Mouse (Mus musculus): Measurements from ENCODE around the gene Sox5.

Gene Sox5

GRCm38 (mm10) chr6:144339006-144339405, 442.8 kb downstream of the Sox5 start:
- intact Hi-C loops (cut with DNase I) = no loop called here

GRCm38 (mm10) chr6:144338221-144338620, 443.6 kb downstream of the Sox5 start:
- intact Hi-C loops (cut with DNase I) = no loop called here

GRCm38 (mm10) chr6:144337436-144337969, 444.3 kb downstream of the Sox5 start:
- intact Hi-C loops (cut with DNase I) = no loop called here

GRCm38 (mm10) chr6:144336789-144337188, 445.0 kb downstream of the Sox5 start:
- intact Hi-C loops (cut with DNase I) = no loop called here

GRCm38 (mm10) chr6:144333146-144333545, 448.6 kb downstream of the Sox5 start:
- intact Hi-C loops (cut with DNase I) = no loop called here

GRCm38 (mm10) chr6:144332027-144332426, 449.8 kb downstream of the Sox5 start:
- intact Hi-C loops (cut with DNase I) = no loop called here

GRCm38 (mm10) chr6:144329311-144329930, 452.4 kb downstream of the Sox5 start:
- intact Hi-C loops (cut with DNase I) = no loop called here

- intact Hi-C loops (cut with DNase I) = no loop called here
Observed at GRCm38 (mm10) chr6:144328779-144329178, 453.0 kb downstream of the Sox5 start.

- intact Hi-C loops (cut with DNase I) = no loop called here
Observed at GRCm38 (mm10) chr6:144326817-144327216, 455.0 kb downstream of the Sox5 start.

GRCm38 (mm10) chr6:144323372-144323771, 458.4 kb downstream of the Sox5 start:
- intact Hi-C loops (cut with DNase I) = no loop called here

GRCm38 (mm10) chr6:144322297-144323047, 459.3 kb downstream of the Sox5 start:
- intact Hi-C loops (cut with DNase I) = no loop called here

- intact Hi-C loops (cut with DNase I) = no loop called here
Observed at GRCm38 (mm10) chr6:144320327-144320726, 461.4 kb downstream of the Sox5 start.

GRCm38 (mm10) chr6:144319717-144320116, 462.1 kb downstream of the Sox5 start:
- intact Hi-C loops (cut with DNase I) = no loop called here

GRCm38 (mm10) chr6:144312781-144313754, 468.7 kb downstream of the Sox5 start:
- intact Hi-C loops (cut with DNase I) = no loop called here

- intact Hi-C loops (cut with DNase I) = no loop called here
Observed at GRCm38 (mm10) chr6:144312282-144312780, 469.4 kb downstream of the Sox5 start.

- intact Hi-C loops (cut with DNase I) = no loop called here
Observed at GRCm38 (mm10) chr6:144311754-144312153, 470.0 kb downstream of the Sox5 start.

GRCm38 (mm10) chr6:144309171-144309570, 472.6 kb downstream of the Sox5 start:
- intact Hi-C loops (cut with DNase I) = no loop called here

GRCm38 (mm10) chr6:144307551-144308149, 474.1 kb downstream of the Sox5 start:
- intact Hi-C loops (cut with DNase I) = no loop called here

- intact Hi-C loops (cut with DNase I) = no loop called here
Observed at GRCm38 (mm10) chr6:144302823-144303222, 479.0 kb downstream of the Sox5 start.

GRCm38 (mm10) chr6:144301082-144301481, 480.7 kb downstream of the Sox5 start:
- intact Hi-C loops (cut with DNase I) = no loop called here

- intact Hi-C loops (cut with DNase I) = no loop called here
Observed at GRCm38 (mm10) chr6:144299503-144299858, 482.3 kb downstream of the Sox5 start.
